Mouse (Mus musculus) cerebellum, adult (tissue): Measurements from ENCODE around the gene Ppm1a.

ENCODE experiments used
- ATAC-seq: cut with Nextera tagmentation; 2 replicates; pipeline ENCODE4 v1.9.2; 2017; ENCODE audit warnings: mild to moderate bottlenecking, moderate library complexity, mixed read lengths; ENCODE audit not compliant: insufficient number of reproducible peaks, low FRiP score, low TSS enrichment

Ppm1a gene

DNA sequence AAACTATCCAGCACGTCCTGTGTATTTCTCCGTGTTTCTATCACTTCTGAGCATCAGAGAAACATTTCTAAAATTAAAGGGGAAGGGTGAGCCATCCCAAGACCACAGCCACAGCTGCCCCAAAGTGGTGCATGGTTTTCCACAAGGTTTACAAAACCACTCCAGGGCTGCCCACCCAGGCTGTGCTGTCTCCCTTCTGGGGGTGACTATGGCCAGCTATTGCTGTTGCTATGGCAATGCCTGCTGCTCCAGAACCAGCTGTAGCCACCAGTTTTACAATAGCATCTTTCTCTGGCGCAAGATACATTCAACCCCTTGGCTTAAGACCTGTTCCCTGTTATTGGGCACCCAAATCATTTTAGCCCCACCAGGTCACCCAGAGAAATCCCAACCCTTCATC is 54.3 kb downstream of the Ppm1a start:
- ATAC-seq: no peak

DNA sequence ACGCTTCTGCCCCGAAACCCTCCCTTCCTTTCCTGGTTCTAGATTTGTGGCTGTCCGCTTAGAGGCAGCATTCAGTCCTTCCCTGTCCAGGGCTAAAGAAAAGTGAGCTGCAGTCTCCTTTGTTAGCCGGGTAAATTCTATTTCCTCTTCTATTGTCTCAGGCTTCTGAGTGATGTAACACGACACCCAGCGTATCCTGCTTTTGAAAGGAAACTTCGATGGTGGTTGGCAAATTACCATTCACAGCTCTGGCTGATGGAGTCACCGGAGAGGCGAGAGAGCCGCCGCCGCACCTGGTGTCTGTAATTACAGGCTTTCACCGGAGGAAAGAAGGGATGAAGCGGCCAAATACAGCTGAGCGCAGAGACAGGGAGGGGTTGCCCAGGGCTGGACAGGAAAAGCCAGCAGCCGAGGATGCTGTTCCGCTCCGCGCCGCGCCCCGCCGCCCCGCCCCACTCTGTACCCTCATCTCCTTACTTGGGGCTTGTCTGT is 63.7 kb downstream of the Ppm1a start:
- peak; percentile 72 for ATAC-seq

DNA sequence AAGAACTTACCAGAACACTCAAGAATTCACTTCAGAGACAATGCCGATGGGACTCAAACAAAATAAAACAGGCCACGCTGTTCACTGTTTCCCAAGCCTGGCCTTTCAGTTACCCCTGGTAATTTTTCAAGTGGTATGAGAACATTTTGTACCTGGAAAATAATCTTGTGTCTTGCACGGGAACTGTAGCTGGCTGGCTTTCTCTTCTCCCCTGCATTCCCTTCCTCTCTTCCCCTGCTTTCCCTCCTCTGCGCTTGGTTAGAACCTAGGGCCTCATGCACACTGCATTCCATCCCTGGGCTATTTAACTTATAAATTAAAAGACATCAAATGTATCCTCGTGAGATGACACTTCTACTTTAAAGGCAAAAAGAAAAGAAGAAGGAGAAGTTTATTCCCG is 64.3 kb downstream of the Ppm1a start:
- no peak for ATAC-seq

DNA sequence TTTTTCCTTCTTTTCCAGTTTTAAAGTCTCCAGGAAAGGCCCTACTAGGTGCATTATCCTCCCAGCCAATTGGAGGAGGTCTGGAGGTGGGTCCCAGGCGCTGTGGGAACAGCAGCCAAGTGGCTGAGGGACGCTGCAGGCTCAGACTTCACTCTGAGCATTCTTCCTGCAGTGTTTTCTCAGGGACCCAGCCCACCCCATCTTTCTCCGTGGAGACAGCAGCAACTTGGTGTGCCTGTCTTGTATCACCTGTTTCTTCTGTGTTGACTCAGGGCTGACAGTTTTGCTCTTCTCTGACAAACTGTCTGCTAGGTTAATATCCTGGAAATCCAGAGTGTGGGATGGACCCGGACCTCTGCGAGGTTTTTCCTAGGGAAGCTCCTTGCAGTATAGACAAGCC is 68.4 kb downstream of the Ppm1a start:
- no peak for ATAC-seq

DNA sequence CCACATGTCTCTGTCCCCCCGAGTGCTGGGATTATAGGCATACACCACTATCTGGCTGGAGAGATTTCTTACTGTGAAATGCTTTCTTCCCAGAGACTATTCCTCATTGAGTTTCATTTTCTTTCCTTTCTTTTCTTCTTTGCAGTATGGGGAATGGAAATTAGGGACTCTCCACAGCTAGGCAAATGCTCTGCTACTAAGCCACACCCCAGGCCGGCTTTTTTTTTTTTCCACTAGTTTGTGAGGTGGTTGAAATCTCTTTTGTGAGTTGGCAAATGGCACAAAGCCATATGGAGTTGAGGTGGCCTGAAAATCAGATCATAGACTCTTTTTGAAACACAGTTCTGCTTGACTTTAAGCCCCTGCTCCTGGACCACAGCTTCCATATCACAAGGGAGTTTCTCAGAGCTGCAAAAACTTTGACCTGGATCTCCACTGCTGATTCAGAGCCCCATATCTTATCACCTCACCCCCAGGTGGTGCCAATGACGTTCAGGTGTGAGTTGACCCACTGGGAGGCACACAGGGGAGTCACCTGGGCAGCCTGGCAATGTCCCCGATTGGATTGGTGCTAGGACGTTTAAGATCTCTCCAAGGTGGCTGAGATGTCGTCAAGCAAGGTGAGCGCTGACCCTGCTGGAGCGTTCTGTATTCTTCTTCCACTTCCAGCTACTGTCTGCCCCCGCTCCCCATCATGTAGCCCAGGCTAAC is 71.7 kb downstream of the Ppm1a start:
- no peak for ATAC-seq

DNA sequence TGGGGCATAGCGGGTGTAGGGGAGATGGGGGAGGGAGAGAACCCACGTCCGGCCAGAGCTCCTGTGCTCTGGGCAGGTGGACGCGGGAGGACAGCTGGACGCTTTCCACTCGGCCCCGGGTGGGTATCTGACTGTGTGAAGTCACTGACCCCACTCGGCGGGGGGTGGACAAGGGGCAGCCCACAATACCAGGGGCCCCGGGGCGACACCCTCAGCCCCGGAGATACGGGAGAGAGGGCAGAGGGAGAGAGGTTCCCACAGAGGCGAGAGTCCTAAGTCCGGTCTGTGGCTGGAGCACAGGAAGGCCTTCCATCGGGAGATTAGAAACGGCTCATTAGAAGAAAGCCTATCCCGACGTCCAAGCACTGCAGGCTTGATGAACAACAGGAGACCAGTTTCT is 72.5 kb downstream of the Ppm1a start:
- ATAC-seq: no peak

DNA sequence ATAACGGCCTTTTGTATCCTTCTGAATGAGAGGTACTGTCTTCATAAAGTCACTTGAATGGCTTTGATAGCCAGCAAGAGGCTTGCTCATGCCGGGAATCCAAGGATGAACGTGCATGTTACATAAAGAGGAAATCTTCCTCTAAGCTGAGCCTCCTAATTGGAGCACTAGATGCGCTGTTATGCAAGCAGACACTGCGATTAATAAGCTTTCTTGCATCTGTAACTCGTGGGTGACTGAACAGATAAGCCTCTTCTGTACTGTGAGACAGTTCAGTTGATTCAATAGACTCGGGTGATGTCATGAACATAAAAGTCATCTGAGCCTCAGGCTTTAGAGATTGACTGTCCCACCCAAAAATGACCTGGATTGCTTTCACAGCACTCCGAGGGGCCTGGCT is 73.1 kb downstream of the Ppm1a start:
- ATAC-seq: no peak

DNA sequence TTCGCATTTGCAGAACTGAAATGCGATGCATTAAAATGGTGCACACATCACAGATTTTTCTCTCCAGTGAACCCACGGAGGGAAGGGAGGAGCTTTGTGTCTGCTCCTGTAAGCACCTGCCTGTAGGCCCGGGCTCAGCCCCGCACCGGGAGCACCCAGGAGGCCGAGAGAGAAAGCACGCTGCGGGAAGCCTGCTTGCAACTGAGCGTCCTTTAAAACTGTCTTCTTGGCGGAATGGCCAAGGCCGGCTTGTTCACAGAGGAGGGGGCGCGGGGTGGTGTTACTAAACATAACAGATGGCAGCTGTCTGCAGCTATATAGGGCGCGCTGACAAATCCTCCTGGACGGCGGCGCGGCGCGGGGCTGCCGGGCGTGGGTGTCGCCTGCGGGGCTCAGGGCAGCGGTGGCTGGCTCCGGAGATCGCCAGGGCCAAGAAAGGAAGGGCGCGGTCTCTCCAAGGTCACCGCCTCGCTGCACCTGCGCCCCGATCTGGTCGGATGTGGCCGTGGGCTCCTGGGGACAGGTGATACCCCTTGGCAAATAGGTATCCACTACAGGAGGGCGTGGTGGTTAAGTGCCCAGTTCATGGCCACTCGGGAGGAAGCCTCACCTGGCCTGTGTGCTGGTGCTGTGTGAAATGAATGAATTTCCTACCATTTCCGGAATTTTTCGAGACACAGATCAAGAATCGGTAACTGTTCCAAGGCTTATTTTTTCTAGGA is 74.6 kb downstream of the Ppm1a start:
- ATAC-seq: peak; percentile 60

DNA sequence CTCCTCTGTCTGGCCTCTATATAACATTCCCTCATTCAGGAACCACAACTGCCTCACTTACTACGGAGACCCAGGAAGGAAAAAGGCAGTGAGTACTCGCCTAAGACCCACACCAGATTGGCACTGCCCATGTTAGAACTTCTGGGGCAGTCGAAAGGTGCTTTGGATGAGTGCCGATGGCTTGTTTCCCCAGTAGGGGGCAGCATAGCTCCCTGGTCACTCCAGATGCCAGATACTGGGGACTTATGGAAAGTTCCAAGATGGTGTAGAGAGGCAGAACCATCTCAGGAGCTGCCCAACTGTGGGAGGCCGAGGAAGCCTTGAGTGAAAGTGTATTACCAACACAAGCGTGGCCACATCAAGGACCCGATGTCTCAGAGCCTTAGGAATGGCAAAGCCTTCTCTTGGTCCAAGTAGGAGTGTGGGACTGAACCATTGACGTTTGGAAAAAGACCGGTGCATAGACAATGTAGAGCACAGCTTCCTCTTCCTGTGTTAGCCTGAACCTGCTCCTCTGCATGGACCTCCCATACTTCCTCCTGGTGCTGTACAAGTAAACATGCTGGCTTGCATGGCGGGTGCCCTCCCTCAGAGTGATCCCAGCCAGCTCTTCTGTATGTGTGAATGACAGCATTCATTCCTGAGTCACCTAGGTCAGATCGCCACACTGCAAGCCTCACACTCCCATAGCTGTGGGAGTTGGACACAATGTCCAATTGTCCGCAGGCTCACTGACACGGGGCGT is 77.7 kb downstream of the Ppm1a start:
- no peak for ATAC-seq

DNA sequence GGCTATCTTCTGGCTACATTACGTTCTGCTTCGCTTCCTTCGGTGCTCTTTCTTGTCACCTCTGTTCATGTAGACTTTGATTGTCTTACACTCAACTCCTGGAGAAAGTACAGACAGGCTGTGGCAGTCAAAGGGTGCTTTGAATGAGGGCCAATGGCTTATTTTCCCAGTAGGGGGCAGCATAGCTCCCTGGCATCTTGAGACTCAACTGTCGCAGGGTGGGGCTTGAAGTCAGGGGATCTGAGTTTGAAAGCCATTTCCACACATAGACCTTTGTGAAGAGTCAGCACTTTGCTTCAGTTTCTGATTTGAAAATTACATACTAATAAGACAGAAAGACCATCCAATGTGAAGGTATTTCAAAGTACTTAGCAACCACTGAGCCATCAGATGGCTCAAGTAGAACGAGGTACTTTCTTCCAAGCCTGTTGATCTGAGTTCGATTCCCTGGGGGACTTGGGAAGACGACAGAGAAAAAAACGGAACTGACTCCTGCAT is 78.3 kb downstream of the Ppm1a start:
- no peak for ATAC-seq

DNA sequence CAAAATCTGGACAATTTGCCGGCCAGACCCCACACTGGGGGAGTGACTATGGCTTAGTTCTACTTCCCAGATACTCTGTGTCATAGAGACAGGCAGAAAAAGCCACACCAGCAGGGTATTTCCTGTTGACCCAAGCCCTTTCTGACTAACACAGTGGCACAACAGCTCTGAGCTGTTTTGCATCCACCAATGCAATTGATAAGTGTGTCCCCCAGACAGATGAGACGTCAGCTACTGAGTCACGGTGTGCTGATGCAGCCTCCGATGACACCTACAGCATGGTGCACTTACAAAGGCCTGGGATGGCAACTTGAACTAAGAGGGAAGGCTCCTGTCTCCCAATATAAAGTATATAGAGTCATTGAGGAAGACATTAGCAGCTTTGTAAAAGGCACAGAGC is 80.0 kb downstream of the Ppm1a start:
- ATAC-seq: no peak

DNA sequence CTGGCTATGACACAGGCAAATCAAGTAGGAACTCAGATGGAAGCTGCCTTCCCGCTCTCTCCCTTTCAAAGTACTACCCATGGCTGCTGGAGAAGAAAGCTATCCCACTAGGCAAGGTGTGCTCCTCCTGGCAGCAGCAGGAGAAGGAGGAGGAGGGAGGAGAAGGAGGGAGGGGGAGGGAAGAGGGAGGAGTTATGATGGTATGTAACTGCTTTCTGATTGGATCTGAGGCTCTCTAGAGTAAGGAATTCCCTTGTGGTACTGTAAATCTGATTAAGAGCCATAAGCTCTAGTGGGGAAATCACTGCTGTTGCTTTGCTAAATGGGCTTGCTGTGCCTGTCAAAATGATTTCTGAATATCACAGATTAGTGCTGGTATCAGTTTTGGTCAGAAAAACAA is 84.2 kb downstream of the Ppm1a start:
- no peak for ATAC-seq

DNA sequence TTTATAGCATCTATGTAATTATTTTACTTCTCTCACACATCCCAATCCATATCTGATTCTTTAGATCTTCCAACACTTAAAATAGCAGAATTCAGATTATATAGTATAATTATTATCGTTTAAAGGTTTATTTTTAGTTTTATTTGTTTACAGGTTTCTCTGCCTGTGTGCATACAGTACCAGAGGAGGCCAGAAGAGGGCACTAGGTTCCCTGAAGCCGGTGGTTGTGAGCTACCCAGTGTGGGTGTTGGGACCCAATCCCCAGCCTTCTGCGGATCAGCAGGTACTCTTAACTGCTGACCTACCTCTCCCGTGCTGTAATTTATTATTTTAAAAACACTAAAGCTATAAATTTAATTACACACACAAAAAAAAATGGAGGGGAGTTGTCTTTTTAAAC is 85.9 kb downstream of the Ppm1a start:
- ATAC-seq: no peak

DNA sequence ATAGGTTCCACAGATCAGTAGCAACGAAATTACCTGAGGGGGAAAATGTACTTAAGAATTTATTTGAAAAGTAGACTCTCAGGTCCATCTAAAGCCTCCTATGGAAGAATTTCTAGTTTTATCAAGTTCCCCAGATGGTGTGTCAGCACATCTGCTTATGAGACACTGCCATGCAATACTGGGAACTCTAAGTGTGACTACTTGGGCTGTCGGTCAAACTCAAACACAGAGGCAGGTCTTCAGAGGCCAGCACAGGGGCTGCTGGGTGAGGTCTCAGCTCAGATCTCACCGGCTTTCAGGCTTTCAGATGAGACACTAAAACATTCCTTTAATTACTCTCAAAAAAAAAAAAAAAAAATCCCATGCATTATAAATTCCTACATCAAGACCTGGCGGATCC is 86.3 kb downstream of the Ppm1a start:
- ATAC-seq: no peak

DNA sequence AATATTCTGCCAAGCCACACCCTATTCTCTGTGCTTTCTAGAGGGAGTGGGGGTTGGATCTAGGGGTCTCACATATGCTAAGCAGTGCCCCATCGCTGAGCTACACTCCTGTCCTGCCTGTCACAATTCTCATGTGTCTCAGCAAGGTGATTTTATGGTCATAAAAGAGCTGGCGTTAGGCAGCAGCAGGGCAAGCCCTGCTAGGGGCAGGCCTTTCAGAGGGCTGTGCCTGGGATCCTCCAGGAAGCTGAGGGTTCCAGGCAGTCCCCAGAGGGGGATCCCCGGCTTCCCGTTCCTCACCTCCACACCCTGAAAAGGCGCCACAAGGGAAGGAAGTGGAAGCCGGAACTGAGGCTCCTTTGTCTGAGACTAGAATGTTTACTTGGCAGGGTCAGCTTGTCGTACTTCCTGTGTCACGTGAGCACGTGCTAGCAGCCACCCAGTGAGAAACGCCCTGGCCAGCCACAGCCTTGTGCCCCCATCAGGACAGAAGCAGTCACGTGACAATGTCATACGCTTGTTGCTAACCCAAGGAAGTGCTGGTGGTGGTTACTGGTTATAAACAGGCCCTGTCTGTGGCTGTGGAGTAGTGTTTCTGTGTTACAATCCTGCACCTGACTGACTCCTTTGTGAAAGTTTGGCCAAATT is 86.8 kb downstream of the Ppm1a start:
- no peak for ATAC-seq

DNA sequence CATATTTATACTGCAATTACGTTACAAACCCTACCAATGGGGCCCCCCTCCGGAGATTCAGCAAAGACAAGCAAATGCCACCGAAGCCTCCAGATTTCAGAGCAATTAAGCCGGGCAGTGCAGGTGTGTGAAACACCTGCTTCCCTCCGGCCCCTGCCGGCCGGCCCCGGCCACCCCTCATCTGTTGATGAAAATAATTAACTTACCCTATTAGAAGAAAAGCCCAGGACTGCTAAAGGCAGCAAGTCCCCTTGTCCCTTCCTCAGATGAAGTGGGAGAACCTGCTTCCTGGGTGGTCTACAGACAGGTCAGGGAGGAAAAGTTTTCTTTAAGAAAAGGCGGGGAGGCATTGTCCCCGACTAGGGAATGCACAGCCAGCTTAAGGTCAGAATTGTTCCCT is 88.7 kb downstream of the Ppm1a start:
- ATAC-seq: no peak

DNA sequence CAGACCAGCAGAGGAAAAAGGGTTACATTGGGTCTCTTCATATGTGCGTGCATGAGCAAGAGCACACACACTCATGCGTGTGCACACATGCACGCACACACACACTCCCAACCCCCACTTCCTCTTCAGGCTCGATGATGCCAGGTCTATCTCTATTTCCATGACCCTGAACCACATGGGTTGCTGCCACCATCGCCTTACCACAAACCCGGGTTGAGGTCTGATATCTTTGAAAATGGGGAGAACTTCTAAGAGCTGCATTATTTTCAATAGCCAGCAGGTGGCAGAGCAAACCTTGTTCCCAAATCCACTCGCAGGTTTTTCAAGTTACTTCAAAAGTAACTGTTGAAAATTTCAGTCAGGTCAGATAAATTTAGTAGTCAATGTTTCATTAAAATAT is 90.5 kb downstream of the Ppm1a start:
- no peak for ATAC-seq
